Mouse (Mus musculus) kidney, embryonic 15.5 days (tissue): ENCODE data around the gene Tmem171. TPM values are rescaled to one million over a fixed set of nuclear protein-coding genes. Genes with fewer than 3 reads are reported as not detected.

Source experiments
- ATAC-seq: fragments of 200-750 bp; cut with Nextera tagmentation; replicated peaks from 2 replicates; pipeline ENCODE4 v1.8.0; 2017; ENCODE audit warnings: moderate TSS enrichment; ENCODE audit not compliant: low FRiP score
- H3K27ac ChIP-seq: fragments of 300-500 bp; sonication (generic); 2 replicates; pipeline ENCODE4 v1.5.1; 2015; ENCODE audit warnings: mild to moderate bottlenecking, inconsistent platforms
- H3K27me3 ChIP-seq: fragments of 300-500 bp; sonication (generic); 2 replicates; pipeline ENCODE4 v1.6.1; 2015; ENCODE audit warnings: inconsistent platforms
- H3K36me3 ChIP-seq: fragments of 300-500 bp; sonication (generic); 2 replicates; pipeline ENCODE4 v1.6.1; 2015; ENCODE audit warnings: inconsistent platforms
- H3K4me1 ChIP-seq: fragments of 300-500 bp; sonication (generic); 2 replicates; pipeline ENCODE4 v1.6.1; 2015; ENCODE audit warnings: inconsistent platforms
- H3K4me2 ChIP-seq: fragments of 300-500 bp; sonication (generic); 2 replicates; pipeline ENCODE4 v1.6.1; 2015; ENCODE audit warnings: moderate library complexity, mild to moderate bottlenecking, inconsistent platforms
- H3K4me3 ChIP-seq: fragments of 300-500 bp; sonication (generic); replicated peaks from 2 replicates; pipeline ENCODE4 v1.5.1; 2015; ENCODE audit warnings: mild to moderate bottlenecking, inconsistent platforms
- H3K9ac ChIP-seq: fragments of 300-500 bp; sonication (generic); 2 replicates; pipeline ENCODE4 v1.6.1; 2015; ENCODE audit warnings: mild to moderate bottlenecking, inconsistent platforms
- H3K9me3 ChIP-seq: fragments of 300-500 bp; sonication (generic); replicated peaks from 2 replicates; pipeline ENCODE4 v1.6.1; 2016; ENCODE audit warnings: inconsistent platforms
- WGBS: fragments of 180-500 bp; shearing (Covaris S2); methylation state at CpG from one replicate; pipeline ENCODE4 v1.1.7; 2015; ENCODE audit warnings: mixed read lengths; 5-methylcytosine and 5-hydroxymethylcytosine counted together
- polyA plus RNA-seq: library from polyadenylated mRNA; unstranded; fragments of >200 nt; fragmentation: Nextera tagmentation; extraction: Ambion mirVana; gene quantifications from 2 replicates; pipeline ENCODE4 v1.2.1, GENCODE M21; 2015

Tmem171 gene
- 6.5 and 8.0 TPM in 2 replicates for polyA plus RNA-seq

DNA sequence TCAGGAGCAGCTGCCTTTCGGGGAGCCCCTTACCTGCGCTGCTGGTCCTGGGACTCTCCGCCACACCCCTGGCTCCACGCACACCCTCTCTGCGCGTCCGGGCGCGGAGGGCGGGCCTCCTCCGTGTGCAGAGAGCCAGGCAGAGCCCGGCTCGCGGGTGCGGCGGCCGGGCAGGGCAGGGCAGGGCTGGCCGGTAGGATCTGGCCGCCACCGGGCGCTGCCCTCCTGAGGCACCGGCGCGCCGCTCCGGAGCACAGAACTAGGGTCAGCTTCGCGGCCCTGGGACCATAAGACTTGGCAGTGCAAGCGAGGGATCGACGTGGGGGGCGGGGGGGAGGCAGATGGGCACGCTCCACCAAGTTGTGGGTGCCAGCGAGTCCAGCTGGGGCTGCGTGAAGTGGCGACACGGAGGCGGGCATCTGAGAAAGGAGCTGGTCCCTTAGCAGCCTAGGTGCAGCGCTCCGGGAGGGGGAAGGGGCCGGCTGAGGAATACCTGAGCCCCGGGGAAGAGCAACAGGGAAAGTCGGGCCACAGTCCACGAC lies at the start of gene Tmem171:
Gene Tmem171 (minus strand): TSS at position 62 of the 542 bp plus-strand sequence.
- Histone ChIP-seq H3K36me3 (no peaks in the 10 kb centered on the region), H3K4me1 (peaks cover 28% of the 10 kb centered on the region), H3K4me2 (peak within 1 kb of the TSS; percentile 77), H3K27ac (peak within 1 kb of the TSS; percentile 37; the same call in 1 of the 2 replicates), H3K9ac (peak within 1 kb of the TSS; percentile 43), H3K4me3 (peak within 1 kb of the TSS; percentile 42), H3K27me3 (peaks cover 20% of the 10 kb centered on the region), H3K9me3 (no peaks in the 10 kb centered on the region)
- 6% methylated on average over 42 of the region's 44 CpGs for WGBS
- peak; percentile 81 for ATAC-seq

DNA sequence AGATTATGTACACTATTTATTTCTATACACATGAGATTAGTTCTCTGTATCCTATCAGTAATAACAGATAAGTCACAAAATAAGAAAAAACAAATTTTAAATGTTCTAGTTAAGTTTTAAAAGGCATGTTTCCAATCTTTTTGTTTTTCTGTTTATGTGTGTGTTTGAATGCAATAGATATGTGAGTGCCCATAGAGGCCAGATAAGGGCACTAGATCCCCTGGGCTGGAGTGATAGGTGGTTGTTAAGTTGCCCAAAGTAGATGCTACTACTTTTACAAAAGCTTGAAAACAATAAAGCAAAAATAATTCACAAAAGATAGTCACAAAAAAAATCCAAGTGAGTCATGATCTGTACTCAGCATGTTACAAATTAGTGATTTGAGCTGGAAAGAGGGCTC lies 49.2 kb upstream of the Tmem171 start:
- peaks cover 60% of the 10 kb centered on the region for H3K36me3 ChIP-seq
- no peak overlapping the region for H3K4me2 ChIP-seq
- H3K27ac ChIP-seq = no peak overlapping the region
- H3K9me3 ChIP-seq = no peaks in the 10 kb centered on the region
- H3K9ac ChIP-seq = no peak overlapping the region
- no peak for ATAC-seq
- H3K4me3 ChIP-seq = no peak overlapping the region
- H3K4me1 ChIP-seq = no peaks in the 10 kb centered on the region
- no peaks in the 10 kb centered on the region for H3K27me3 ChIP-seq

DNA sequence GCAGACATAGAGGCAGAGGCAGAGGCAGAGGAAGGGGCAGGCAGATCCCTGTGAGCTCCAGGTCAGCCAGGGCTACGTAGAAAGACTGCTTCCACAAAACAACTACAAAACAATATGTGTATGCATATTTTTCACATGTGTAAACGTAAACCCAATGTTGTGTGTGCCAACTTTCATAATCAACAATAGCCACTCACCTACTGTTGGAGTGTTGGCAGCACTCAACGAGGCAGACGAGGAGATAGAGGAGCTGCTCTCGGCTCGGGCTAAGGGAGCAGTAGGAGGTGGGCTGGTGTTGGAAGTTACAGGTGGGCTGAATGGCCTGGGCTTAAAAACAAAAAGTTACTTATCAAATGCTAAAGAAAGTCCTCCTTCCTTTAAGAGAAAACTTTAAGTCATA lies 48.6 kb upstream of the Tmem171 start:
- 92% methylated on average over 6 of the region's 6 CpGs for WGBS
- H3K36me3 ChIP-seq = peaks cover 59% of the 10 kb centered on the region

DNA sequence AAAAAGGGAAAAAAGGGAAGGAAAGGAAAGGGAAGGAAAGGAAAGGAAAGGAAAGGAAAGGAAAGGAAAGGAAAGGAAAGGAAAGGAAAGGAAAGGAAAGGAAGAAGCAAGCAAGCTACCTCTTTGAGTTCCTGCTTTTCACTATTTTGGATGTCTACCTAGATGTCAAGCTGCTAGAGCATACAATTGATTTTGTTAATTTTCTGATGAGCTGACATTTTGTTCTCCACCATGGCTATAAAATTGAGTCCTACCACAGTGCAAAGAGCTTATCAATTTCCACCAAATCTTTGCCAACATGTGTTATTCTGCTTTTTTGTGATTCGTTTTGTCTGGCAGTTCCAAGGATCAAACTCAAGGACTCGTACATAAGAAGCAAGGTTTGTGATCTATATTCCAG lies 43.6 kb upstream of the Tmem171 start:
- WGBS = 91% methylated on average over 2 of the region's 2 CpGs
- no peak overlapping the region for H3K4me3 ChIP-seq

More for the DNA sequence above, 48.6 kb upstream of the Tmem171 start:
- no peak overlapping the region for H3K9ac ChIP-seq
- no peak overlapping the region for H3K4me3 ChIP-seq
- H3K4me1 ChIP-seq = no peaks in the 10 kb centered on the region
- no peak overlapping the region for H3K27ac ChIP-seq
- ATAC-seq = no peak
- no peaks in the 10 kb centered on the region for H3K9me3 ChIP-seq
- H3K4me2 ChIP-seq = no peak overlapping the region
- H3K27me3 ChIP-seq = no peaks in the 10 kb centered on the region

DNA sequence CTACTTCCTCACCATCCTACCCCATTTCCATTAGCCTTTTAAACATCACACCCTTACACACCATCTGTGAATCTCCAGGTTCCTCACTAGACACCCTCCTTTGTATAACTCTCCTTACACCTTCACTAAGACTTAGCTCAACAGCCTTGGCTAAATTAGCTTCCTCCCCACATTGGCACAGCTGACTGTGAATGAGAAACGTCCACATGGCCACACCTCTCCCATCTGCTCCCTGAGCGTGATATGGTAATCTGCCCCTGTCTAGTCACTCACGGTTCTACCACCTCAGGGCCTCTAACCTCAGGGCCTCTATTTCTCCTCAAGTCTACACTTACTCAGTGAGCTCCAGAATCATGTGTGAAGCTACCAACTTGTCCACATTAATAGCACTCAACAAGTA lies 38.7 kb upstream of the Tmem171 start:
- Histone ChIP-seq H3K9ac (no peak overlapping the region), H3K27ac (no peak overlapping the region), H3K27me3 (no peaks in the 10 kb centered on the region), H3K36me3 (peaks cover 73% of the 10 kb centered on the region), H3K4me3 (no peak overlapping the region), H3K4me1 (no peaks in the 10 kb centered on the region), H3K4me2 (no peak overlapping the region), H3K9me3 (no peaks in the 10 kb centered on the region)
- ATAC-seq = no peak
- WGBS = 71% methylated on average over 3 of the region's 3 CpGs

More for the DNA sequence above, 43.6 kb upstream of the Tmem171 start:
- H3K27ac ChIP-seq = no peak overlapping the region
- H3K9me3 ChIP-seq = no peaks in the 10 kb centered on the region
- H3K9ac ChIP-seq = no peak overlapping the region
- ATAC-seq = no peak
- H3K4me2 ChIP-seq = no peak overlapping the region
- H3K36me3 ChIP-seq = peaks cover 57% of the 10 kb centered on the region
- H3K27me3 ChIP-seq = no peaks in the 10 kb centered on the region
- no peaks in the 10 kb centered on the region for H3K4me1 ChIP-seq

DNA sequence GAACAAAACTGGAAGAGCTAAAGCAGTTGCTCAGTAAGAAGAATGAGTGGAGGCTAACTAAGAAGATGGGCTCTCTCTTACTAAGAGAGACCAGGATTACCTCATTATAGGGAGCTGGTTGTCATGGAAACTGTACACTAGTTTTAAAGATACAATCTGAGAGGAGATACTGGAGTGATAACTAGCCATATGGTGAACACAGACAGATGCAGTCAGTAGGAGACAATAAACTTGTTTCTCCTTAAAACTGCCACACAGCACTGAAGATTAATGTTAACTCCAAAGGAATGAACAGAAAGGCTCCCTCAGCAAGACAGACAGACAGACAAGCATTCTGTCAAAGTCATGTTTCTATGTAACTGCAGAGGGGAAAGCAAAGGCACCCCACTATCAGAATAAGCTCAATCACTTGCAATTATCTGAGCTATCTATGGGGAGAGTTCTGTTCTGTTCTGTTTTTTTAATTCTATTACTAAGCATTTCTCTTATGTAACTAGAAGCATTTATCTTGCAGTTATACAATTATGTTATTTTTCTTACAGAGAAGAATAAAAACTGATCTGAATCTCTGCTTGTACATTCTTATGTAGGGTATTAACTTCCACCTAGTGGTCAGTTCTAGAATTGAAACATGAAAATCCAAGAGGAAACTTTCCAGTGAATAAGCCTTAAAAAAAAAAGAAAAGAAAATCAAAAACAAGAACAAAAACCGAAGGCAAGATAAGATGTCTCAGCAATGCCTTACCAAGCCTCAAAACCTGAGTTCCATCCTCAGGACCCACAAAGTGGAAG lies 34.8 kb upstream of the Tmem171 start:
- Histone ChIP-seq H3K27ac (no peak overlapping the region), H3K27me3 (no peaks in the 10 kb centered on the region), H3K4me1 (no peaks in the 10 kb centered on the region), H3K9me3 (no peaks in the 10 kb centered on the region), H3K9ac (no peak overlapping the region), H3K4me2 (no peak overlapping the region), H3K36me3 (peaks cover 82% of the 10 kb centered on the region), H3K4me3 (no peak overlapping the region)
- ATAC-seq = no peak
- WGBS = 51% methylated on average over 1 of the region's 1 CpGs

DNA sequence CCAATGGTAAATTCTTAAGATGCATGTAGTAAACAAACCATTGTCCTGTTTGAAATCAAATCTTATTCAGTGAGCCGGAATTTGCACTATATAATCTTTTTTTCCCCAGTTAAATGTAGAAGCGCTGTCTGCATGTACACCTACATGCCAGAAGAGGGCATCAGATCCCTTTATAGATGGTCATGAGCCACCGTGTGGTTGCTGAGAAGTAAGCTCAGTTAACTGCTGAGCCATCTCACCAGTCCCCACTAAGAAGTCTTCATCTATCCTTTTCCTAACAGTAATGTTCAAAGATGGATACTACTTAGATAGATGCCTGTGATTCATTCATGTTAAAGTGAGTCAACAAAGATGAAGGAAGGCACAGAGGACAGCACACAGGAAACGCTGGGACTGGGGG lies 31.9 kb upstream of the Tmem171 start:
- no peak overlapping the region for H3K4me3 ChIP-seq
- no peaks in the 10 kb centered on the region for H3K27me3 ChIP-seq
- H3K4me1 ChIP-seq = no peaks in the 10 kb centered on the region
- no peak overlapping the region for H3K9ac ChIP-seq
- no peak overlapping the region for H3K4me2 ChIP-seq
- WGBS = 65% methylated on average over 4 of the region's 4 CpGs
- H3K27ac ChIP-seq = no peak overlapping the region
- H3K36me3 ChIP-seq = peaks cover 70% of the 10 kb centered on the region
- no peak for ATAC-seq
- no peaks in the 10 kb centered on the region for H3K9me3 ChIP-seq

DNA sequence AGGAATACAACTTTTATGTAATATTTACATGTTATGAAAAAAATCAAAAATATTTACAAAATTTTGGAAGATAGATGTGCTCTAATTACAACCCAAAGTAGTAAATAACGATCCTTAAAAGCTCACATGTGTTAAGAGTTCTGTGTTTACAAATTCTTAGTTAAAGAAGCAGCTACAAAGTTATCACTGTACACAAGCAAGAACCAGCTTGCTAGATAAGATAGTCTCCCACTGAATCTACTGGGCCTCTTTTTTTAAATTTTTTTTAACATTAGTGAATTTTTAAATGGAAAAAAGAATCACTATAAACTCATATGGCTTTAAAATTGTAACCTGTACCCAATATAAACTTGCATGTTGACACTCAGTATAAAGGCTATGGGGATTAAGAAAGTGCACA lies 28.8 kb upstream of the Tmem171 start:
- H3K4me1 ChIP-seq = no peaks in the 10 kb centered on the region
- H3K9me3 ChIP-seq = no peaks in the 10 kb centered on the region
- no peak overlapping the region for H3K27ac ChIP-seq
- no peak overlapping the region for H3K4me3 ChIP-seq
- H3K4me2 ChIP-seq = no peak overlapping the region
- ATAC-seq = no peak
- H3K36me3 ChIP-seq = peaks cover 51% of the 10 kb centered on the region
- H3K9ac ChIP-seq = no peak overlapping the region
- 78% methylated on average over 1 of the region's 1 CpGs for WGBS
- no peaks in the 10 kb centered on the region for H3K27me3 ChIP-seq

DNA sequence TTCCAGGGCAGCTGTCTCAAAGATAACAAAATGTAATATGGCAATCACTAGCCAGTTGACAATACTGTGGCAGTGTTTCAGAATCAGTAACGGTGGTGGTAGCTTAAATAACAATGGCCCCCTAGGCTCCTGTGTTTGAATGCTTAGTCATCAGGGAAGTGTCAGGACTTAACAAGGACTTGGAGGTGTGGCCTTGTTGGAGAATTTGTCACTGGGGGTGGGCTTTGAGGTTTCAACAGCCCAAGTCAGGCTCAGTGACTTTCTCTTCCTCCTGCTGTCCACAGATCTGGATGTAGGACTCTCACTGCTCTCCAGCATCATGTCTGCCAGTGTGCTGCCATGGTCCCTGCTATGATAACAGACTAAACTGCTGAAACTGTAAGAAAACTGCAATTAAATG lies 27.7 kb upstream of the Tmem171 start:
- Histone ChIP-seq H3K4me1 (no peaks in the 10 kb centered on the region), H3K4me3 (no peak overlapping the region), H3K4me2 (no peak overlapping the region), H3K9ac (no peak overlapping the region), H3K27ac (no peak overlapping the region), H3K36me3 (peaks cover 40% of the 10 kb centered on the region), H3K9me3 (no peaks in the 10 kb centered on the region), H3K27me3 (no peaks in the 10 kb centered on the region)
- no peak for ATAC-seq
- WGBS = 65% methylated on average over 1 of the region's 1 CpGs

DNA sequence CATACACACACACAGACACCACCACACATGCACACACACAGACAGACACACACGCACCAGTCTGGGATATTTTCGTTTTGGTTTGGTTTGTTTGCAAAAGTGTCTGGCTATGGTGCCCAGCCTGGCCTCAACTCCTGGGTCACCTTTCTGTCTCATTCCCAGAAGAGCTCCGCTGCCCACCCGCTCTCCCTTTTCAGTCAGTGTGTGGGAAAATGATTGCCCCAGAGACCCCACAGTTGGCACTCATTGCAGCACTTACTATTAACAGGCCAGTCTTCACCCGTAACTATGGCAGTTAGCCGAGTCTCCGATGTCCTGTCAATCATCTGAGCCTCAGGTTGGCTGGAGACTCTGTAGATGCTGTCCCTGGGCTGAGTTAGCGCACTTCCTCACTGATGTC lies 21.5 kb upstream of the Tmem171 start:
- Histone ChIP-seq H3K4me1 (no peaks in the 10 kb centered on the region), H3K4me3 (no peak overlapping the region), H3K36me3 (0 out of 2 replicates have a peak, but pooled peaks cover under 1% of the 10 kb centered on the region), H3K27ac (no peak overlapping the region; the same call in 1 of the 2 replicates), H3K27me3 (no peaks in the 10 kb centered on the region), H3K9ac (no peak overlapping the region), H3K9me3 (no peaks in the 10 kb centered on the region), H3K4me2 (no peak overlapping the region)
- no peak for ATAC-seq
- WGBS = 87% methylated on average over 8 of the region's 8 CpGs

DNA sequence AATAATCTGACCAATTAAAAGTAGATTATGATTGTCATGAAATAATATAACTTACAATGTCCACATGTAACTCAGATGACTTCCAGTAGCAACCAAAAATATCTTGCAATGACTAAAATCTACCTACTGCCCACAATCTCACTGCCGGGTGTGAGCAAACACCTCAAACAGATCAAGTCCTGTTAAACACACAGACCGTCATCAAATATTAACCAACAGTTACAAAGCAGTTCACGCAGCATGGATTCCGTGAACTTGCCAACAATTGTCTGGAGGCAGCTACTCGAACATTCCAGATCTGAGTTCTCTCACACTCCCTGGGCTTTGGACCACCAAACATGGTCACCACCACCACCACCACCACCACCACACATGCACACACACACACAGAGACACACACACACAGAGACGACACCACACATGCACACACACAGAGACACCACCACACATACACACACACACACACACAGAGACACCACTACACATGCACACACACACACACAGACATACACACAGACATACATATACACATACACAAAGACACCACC lies 20.9 kb upstream of the Tmem171 start:
- H3K27me3 ChIP-seq = no peaks in the 10 kb centered on the region
- WGBS = 56% methylated on average over 6 of the region's 6 CpGs
- H3K4me2 ChIP-seq = no peak overlapping the region
- no peaks in the 10 kb centered on the region for H3K9me3 ChIP-seq
- H3K4me1 ChIP-seq = no peaks in the 10 kb centered on the region
- H3K36me3 ChIP-seq = no peaks in the 10 kb centered on the region
- no peak overlapping the region for H3K9ac ChIP-seq
- ATAC-seq = no peak
- no peak overlapping the region for H3K27ac ChIP-seq
- H3K4me3 ChIP-seq = no peak overlapping the region

DNA sequence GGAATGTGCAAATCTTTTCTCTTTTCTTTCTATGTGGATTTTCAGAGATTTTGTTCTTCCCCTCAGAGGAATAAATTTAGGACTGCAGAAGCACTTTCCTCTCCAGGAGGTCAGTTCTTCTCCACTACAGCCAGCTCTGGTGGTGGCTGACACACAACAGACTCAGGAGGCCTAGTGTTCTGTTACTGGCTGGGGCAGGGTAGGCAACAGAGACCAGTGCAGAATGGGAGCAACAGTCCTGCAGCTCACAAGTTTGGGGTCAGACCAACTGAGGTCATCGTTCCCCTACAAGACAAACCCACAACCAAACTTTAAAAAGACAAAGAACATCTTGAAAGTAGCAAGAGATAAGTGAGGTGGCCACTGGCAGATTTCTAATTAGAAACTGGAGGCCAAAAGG lies 16.0 kb upstream of the Tmem171 start:
- Histone ChIP-seq H3K27ac (no peak overlapping the region), H3K27me3 (no peaks in the 10 kb centered on the region), H3K4me2 (no peak overlapping the region), H3K9ac (no peak overlapping the region), H3K36me3 (no peaks in the 10 kb centered on the region), H3K4me3 (no peak overlapping the region), H3K9me3 (no peaks in the 10 kb centered on the region), H3K4me1 (no peaks in the 10 kb centered on the region)
- ATAC-seq = no peak
- WGBS = 93% methylated on average over 1 of the region's 1 CpGs
